ENCODE assay signal across 8 mouse cellular contexts in the genomic region with DNA sequence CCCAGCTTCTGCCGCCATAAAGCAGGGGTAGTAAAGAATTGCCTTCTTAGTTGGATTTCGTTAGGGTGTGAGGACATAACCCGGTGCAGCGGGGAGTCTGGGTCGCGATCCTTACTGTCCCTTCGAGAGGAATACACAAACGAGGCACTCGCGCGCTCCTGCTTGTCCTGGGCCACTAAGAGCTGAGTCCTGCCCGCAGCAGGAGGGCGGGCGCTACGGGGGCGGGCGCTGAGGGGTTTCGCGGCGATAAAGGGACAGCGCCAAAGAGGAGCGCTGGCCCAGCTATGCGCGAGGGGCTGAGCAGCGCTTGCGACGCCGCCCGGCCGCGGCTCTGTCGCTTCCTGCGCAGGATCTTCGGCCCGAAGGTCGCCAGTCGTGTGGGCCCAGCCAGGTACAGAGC. TPM values are rescaled to one million over a fixed set of nuclear protein-coding genes. Genes with fewer than 3 reads are reported as not detected.
DNase-seq lines count a peak whose midpoint lies in the region; ATAC-seq lines count a peak whose summit lies in the region.

No protein-coding gene starts in this region.

- peaks cover 27% of the 10 kb centered on the region for H3K4me1 ChIP-seq in embryonic facial prominence, embryonic 10.5 days
- H3K4me1 ChIP-seq in heart, embryonic 16.5 days (ENCODE audit: control insufficient read depth, insufficient read depth, low read length), result peaks cover 4% of the 10 kb centered on the region; the same call in 1 of the 2 replicates

- WGBS in embryonic facial prominence, embryonic 10.5 days, result under 1% methylated on average over 37 of the region's 37 CpGs
- WGBS in heart, embryonic 16.5 days, result under 1% methylated on average over 37 of the region's 37 CpGs

- H3K27ac ChIP-seq in embryonic facial prominence, embryonic 10.5 days (replicated peaks), result peak overlapping the region; percentile 48
- no peak overlapping the region for H3K27ac ChIP-seq in heart, embryonic 16.5 days (ENCODE audit: low read length)

- peaks cover 72% of the 10 kb centered on the region for H3K27me3 ChIP-seq in embryonic facial prominence, embryonic 10.5 days (replicated peaks; ENCODE audit: low read depth, poor library complexity, severe bottlenecking)
- H3K27me3 ChIP-seq in heart, embryonic 16.5 days (ENCODE audit: control insufficient read depth, insufficient read depth, low read length), result peaks cover 32% of the 10 kb centered on the region

- DNase-seq in gastrocnemius, postnatal 10 days, result peak; percentile 34
- no peak for DNase-seq in gastrocnemius, adult 18-20 months (ENCODE audit: low spot score)
- peak; percentile 73 for DNase-seq in embryonic facial prominence, embryonic 10.5 days (ENCODE audit: low spot score)
- peak; percentile 63 to 68 for DNase-seq in kidney, postnatal 4 days
- DNase-seq in mesoderm, embryonic 11.5 days (ENCODE audit: low read depth, low spot score), result peak; percentile 46
- peak; percentile 40 for DNase-seq in thymus, postnatal 4 days
- DNase-seq in natural killer cell, adult 2 months (ENCODE audit: low spot score in 2 of 2), result no peak

- no peaks in the 10 kb centered on the region for H3K36me3 ChIP-seq in embryonic facial prominence, embryonic 10.5 days (replicated peaks)
- no peaks in the 10 kb centered on the region for H3K36me3 ChIP-seq in heart, embryonic 16.5 days (ENCODE audit: control insufficient read depth, insufficient read depth)

- H3K4me2 ChIP-seq in heart, embryonic 16.5 days (ENCODE audit: low read depth, low read length), result peak overlapping the region; percentile 73

- H3K4me3 ChIP-seq in embryonic facial prominence, embryonic 10.5 days, result peak overlapping the region; percentile 60
- H3K4me3 ChIP-seq in heart, embryonic 16.5 days (ENCODE audit: low read length), result peak overlapping the region; percentile 54

- no peak for ATAC-seq in heart, embryonic 16.5 days (replicated peaks; ENCODE audit: extremely low read depth, insufficient read depth, low FRiP score)

- peak overlapping the region; percentile 67 for H3K9ac ChIP-seq in heart, embryonic 16.5 days (ENCODE audit: low read length)

- no peaks in the 10 kb centered on the region for H3K9me3 ChIP-seq in embryonic facial prominence, embryonic 10.5 days
- no peaks in the 10 kb centered on the region for H3K9me3 ChIP-seq in heart, embryonic 16.5 days (replicated peaks; ENCODE audit: control insufficient read depth, low read length)

RNA-seq across cellular contexts. Expression of gene Nos2, which starts 4.3 kb away (rescaled TPM):
- 1 to 10 TPM; 3.8 to 6.3 TPM for total RNA-seq in gastrocnemius, postnatal 10 days (2021)
- 1 to 10 TPM in 1 of 2 experiments, under 1 TPM in 1; 0.66 to 1.7 TPM for total RNA-seq in gastrocnemius, adult 18-20 months (2021)
- polyA plus RNA-seq in embryonic facial prominence, embryonic 10.5 days (2016; fragmentation: Nextera tagmentation; extraction: Ambion mirVana), result 0.77 and 1.3 TPM in 2 replicates
- 2.0 and 2.3 TPM in 2 replicates for polyA plus RNA-seq in heart, embryonic 16.5 days (2015; fragmentation: Nextera tagmentation; extraction: Ambion mirVana)

RNA-seq across cellular contexts. Expression of gene Lgals9, which starts 59.8 kb away (rescaled TPM):
- total RNA-seq in gastrocnemius, postnatal 10 days (2021), result 10 to 100 TPM; 21.6 to 25.8 TPM
- 1 to 10 TPM; 6.0 to 9.3 TPM for total RNA-seq in gastrocnemius, adult 18-20 months (2021)
- 2.3 and 2.8 TPM in 2 replicates for polyA plus RNA-seq in embryonic facial prominence, embryonic 10.5 days (2016; fragmentation: Nextera tagmentation; extraction: Ambion mirVana)
- polyA plus RNA-seq in heart, embryonic 16.5 days (2015; fragmentation: Nextera tagmentation; extraction: Ambion mirVana), result 72.7 and 105 TPM in 2 replicates

Comparison
In these comparisons a context has a peak if more than half of its experiments do, and no peak if none do; other contexts are left out.
1. DNase-seq: peak in gastrocnemius, postnatal 10 days (single experiment), embryonic facial prominence, embryonic 10.5 days (single experiment), kidney, postnatal 4 days (2 of 2), mesoderm, embryonic 11.5 days (single experiment) and thymus, postnatal 4 days (single experiment); none in gastrocnemius, adult 18-20 months (single experiment) and natural killer cell, adult 2 months (0 of 2).